Mouse (Mus musculus) intestine, embryonic 16.5 days (tissue): Measurements from ENCODE around the gene Syt2. TPM values are rescaled to one million over a fixed set of nuclear protein-coding genes. Genes with fewer than 3 reads are reported as not detected.
A peak's percentile ranks its signal among the peaks of the same experiment; 100 is the strongest.

Source experiments
- ATAC-seq: fragments of 200-750 bp; cut with Nextera tagmentation; 2 replicates; pipeline ENCODE4 v1.8.0; 2017; ENCODE audit warnings: moderate TSS enrichment, moderate library complexity
- H3K27ac ChIP-seq: fragments of 300-500 bp; sonication (generic); 2 replicates; pipeline ENCODE4 v1.5.1; 2014; ENCODE audit warnings: mild to moderate bottlenecking, low read length
- H3K27me3 ChIP-seq: fragments of 300-500 bp; sonication (generic); replicated peaks from 2 replicates; pipeline ENCODE4 v1.6.1; 2014; ENCODE audit warnings: low read length, control low read depth, mixed read lengths; ENCODE audit not compliant: control insufficient read depth, insufficient read depth
- H3K36me3 ChIP-seq: fragments of 300-500 bp; sonication (generic); 2 replicates; pipeline ENCODE4 v1.6.1; 2014; ENCODE audit warnings: low read length, control low read depth; ENCODE audit not compliant: control insufficient read depth, insufficient read depth
- H3K4me1 ChIP-seq: fragments of 300-500 bp; sonication (generic); 2 replicates; pipeline ENCODE4 v1.6.1; 2014; ENCODE audit warnings: low read length, control low read depth, mixed read lengths; ENCODE audit not compliant: control insufficient read depth, insufficient read depth
- H3K4me2 ChIP-seq: fragments of 300-500 bp; sonication (generic); 2 replicates; pipeline ENCODE4 v1.6.1; 2014; ENCODE audit warnings: low read depth, low read length, control low read depth
- H3K4me3 ChIP-seq: fragments of 300-500 bp; sonication (generic); 2 replicates; pipeline ENCODE4 v1.5.1; 2014; ENCODE audit warnings: mild to moderate bottlenecking, low read length
- H3K9ac ChIP-seq: fragments of 300-500 bp; sonication (generic); 2 replicates; pipeline ENCODE4 v1.6.1; 2014; ENCODE audit warnings: low read depth, low read length
- H3K9me3 ChIP-seq: fragments of 300-500 bp; sonication (generic); 2 replicates; pipeline ENCODE4 v1.6.1; 2016; ENCODE audit warnings: low read length, control low read depth; ENCODE audit not compliant: control insufficient read depth
- WGBS: fragments of 180-500 bp; shearing (Covaris S2); extraction: QIAGEN DNeasy Blood & Tissue Kit; methylation state at CpG from one replicate; pipeline ENCODE4 v1.1.7; 2014; 5-methylcytosine and 5-hydroxymethylcytosine counted together
- polyA plus RNA-seq: library from polyadenylated mRNA; unstranded; fragments of >200 nt; fragmentation: Nextera tagmentation; extraction: Ambion mirVana; gene quantifications from 2 replicates; pipeline ENCODE4 v1.2.1, GENCODE M21; 2015

Gene Syt2
- polyA plus RNA-seq, 1 experiment from 2014 or later: 1.1 TPM

GRCm38 (mm10) chr1:134756190-134756873 lies 109.9 kb downstream of the Syt2 start:
- no peaks in the 10 kb centered on the region for H3K27me3 ChIP-seq
- peaks cover 31% of the 10 kb centered on the region for H3K4me1 ChIP-seq
- 0 out of 2 replicates have a peak overlapping the region, but pooled peaks have one; percentile 4 for H3K9ac ChIP-seq
- no peaks in the 10 kb centered on the region for H3K36me3 ChIP-seq
- no peak for ATAC-seq
- no peak overlapping the region for H3K4me2 ChIP-seq
- no peak overlapping the region for H3K4me3 ChIP-seq
- H3K9me3 ChIP-seq: no peaks in the 10 kb centered on the region
- WGBS: 69% methylated on average over 10 of the region's 10 CpGs
- H3K27ac ChIP-seq: peak overlapping the region; percentile 58; the same call in 1 of the 2 replicates

- Histone ChIP-seq H3K27ac (peak overlapping the region; percentile 58), H3K9me3 (no peaks in the 10 kb centered on the region), H3K4me2 (no peak overlapping the region), H3K9ac (peak overlapping the region; percentile 23; the same call in 1 of the 2 replicates), H3K36me3 (no peaks in the 10 kb centered on the region), H3K27me3 (no peaks in the 10 kb centered on the region), H3K4me1 (peaks cover 26% of the 10 kb centered on the region), H3K4me3 (no peak overlapping the region)
- no peak for ATAC-seq
- 43% methylated on average over 3 of the region's 3 CpGs for WGBS
Observed at GRCm38 (mm10) chr1:134757230-134757629, 110.8 kb downstream of the Syt2 start.

GRCm38 (mm10) chr1:134759133-134759532 lies 112.7 kb downstream of the Syt2 start:
- 88% methylated on average over 6 of the region's 6 CpGs for WGBS
- Histone ChIP-seq H3K4me2 (no peak overlapping the region), H3K9ac (no peak overlapping the region), H3K4me3 (no peak overlapping the region), H3K27me3 (no peaks in the 10 kb centered on the region), H3K36me3 (no peaks in the 10 kb centered on the region), H3K27ac (no peak overlapping the region), H3K4me1 (peaks cover 23% of the 10 kb centered on the region), H3K9me3 (no peaks in the 10 kb centered on the region)
- no peak for ATAC-seq

- H3K4me1 ChIP-seq: peaks cover 29% of the 10 kb centered on the region
- no peak overlapping the region for H3K4me2 ChIP-seq
- H3K9ac ChIP-seq: no peak overlapping the region
Observed at GRCm38 (mm10) chr1:134760642-134761041, 114.2 kb downstream of the Syt2 start.

GRCm38 (mm10) chr1:134761534-134761933 lies 115.1 kb downstream of the Syt2 start:
- 76% methylated on average over 7 of the region's 7 CpGs for WGBS
- Histone ChIP-seq H3K27ac (no peak overlapping the region), H3K4me3 (no peak overlapping the region), H3K4me1 (peaks cover 20% of the 10 kb centered on the region), H3K27me3 (no peaks in the 10 kb centered on the region), H3K36me3 (no peaks in the 10 kb centered on the region), H3K9me3 (no peaks in the 10 kb centered on the region), H3K9ac (no peak overlapping the region), H3K4me2 (no peak overlapping the region)
- ATAC-seq: no peak

More at GRCm38 (mm10) chr1:134760642-134761041, 114.2 kb downstream of the Syt2 start:
- H3K27me3 ChIP-seq: no peaks in the 10 kb centered on the region
- H3K4me3 ChIP-seq: no peak overlapping the region
- H3K36me3 ChIP-seq: no peaks in the 10 kb centered on the region
- no peak for ATAC-seq
- H3K27ac ChIP-seq: no peak overlapping the region
- 69% methylated on average over 5 of the region's 5 CpGs for WGBS
- no peaks in the 10 kb centered on the region for H3K9me3 ChIP-seq

GRCm38 (mm10) chr1:134763250-134763649 lies 116.8 kb downstream of the Syt2 start:
- peaks cover 24% of the 10 kb centered on the region for H3K4me1 ChIP-seq
- no peaks in the 10 kb centered on the region for H3K36me3 ChIP-seq
- no peak overlapping the region for H3K9ac ChIP-seq
- no peaks in the 10 kb centered on the region for H3K9me3 ChIP-seq
- H3K27me3 ChIP-seq: no peaks in the 10 kb centered on the region
- H3K4me2 ChIP-seq: no peak overlapping the region
- 91% methylated on average over 4 of the region's 4 CpGs for WGBS
- no peak overlapping the region for H3K4me3 ChIP-seq
- no peak for ATAC-seq
- H3K27ac ChIP-seq: peak overlapping the region; percentile 3; the same call in 1 of the 2 replicates

GRCm38 (mm10) chr1:134763776-134764438 lies 117.4 kb downstream of the Syt2 start:
- Histone ChIP-seq H3K4me1 (peaks cover 24% of the 10 kb centered on the region), H3K9me3 (no peaks in the 10 kb centered on the region), H3K9ac (peak overlapping the region; percentile 20; the same call in 1 of the 2 replicates), H3K36me3 (no peaks in the 10 kb centered on the region), H3K4me2 (no peak overlapping the region), H3K27ac (peak overlapping the region; percentile 88), H3K4me3 (no peak overlapping the region), H3K27me3 (no peaks in the 10 kb centered on the region)
- WGBS: 38% methylated on average over 11 of the region's 11 CpGs
- ATAC-seq: peak; percentile 86

- H3K4me1 ChIP-seq: peaks cover 24% of the 10 kb centered on the region
- H3K9ac ChIP-seq: peak overlapping the region; percentile 20; the same call in 1 of the 2 replicates
- 46% methylated on average over 7 of the region's 7 CpGs for WGBS
- no peak overlapping the region for H3K4me3 ChIP-seq
- H3K4me2 ChIP-seq: no peak overlapping the region
- H3K27me3 ChIP-seq: no peaks in the 10 kb centered on the region
- peak overlapping the region; percentile 88 for H3K27ac ChIP-seq
- no peak for ATAC-seq
- H3K36me3 ChIP-seq: no peaks in the 10 kb centered on the region
- no peaks in the 10 kb centered on the region for H3K9me3 ChIP-seq
Observed at GRCm38 (mm10) chr1:134764831-134765458, 118.5 kb downstream of the Syt2 start.

GRCm38 (mm10) chr1:134766448-134766847 lies 120.0 kb downstream of the Syt2 start:
- H3K36me3 ChIP-seq: no peaks in the 10 kb centered on the region; the same call in 1 of the 2 replicates
- H3K27me3 ChIP-seq: no peaks in the 10 kb centered on the region
- no peak overlapping the region for H3K9ac ChIP-seq
- 74% methylated on average over 4 of the region's 4 CpGs for WGBS
- ATAC-seq: no peak
- H3K4me2 ChIP-seq: no peak overlapping the region
- peaks cover 25% of the 10 kb centered on the region for H3K4me1 ChIP-seq
- H3K4me3 ChIP-seq: no peak overlapping the region
- no peaks in the 10 kb centered on the region for H3K9me3 ChIP-seq
- no peak overlapping the region for H3K27ac ChIP-seq
